Mouse (Mus musculus): ENCODE results near the gene Knl1.

GRCm38 (mm10) chr2:119112438-119113112 is 65.7 kb downstream of the Knl1 start, which contains the start of gene Rad51:
- TF ChIP-seq CTCF (IDR thresholded peaks at IDR 0.05; ENCODE audit: low read depth, low read length), result no peak
- no peak for TF ChIP-seq POLR2AphosphoS5 (IDR thresholded peaks at IDR 0.05; ENCODE audit: insufficient replicate concordance, low read depth, low read length)

Data from G1E (cell line).